Mouse (Mus musculus): ENCODE data around the gene Enox1. TPM values are rescaled to one million over a fixed set of nuclear protein-coding genes. Genes with fewer than 3 reads are reported as not detected.
A peak's percentile ranks its signal among the peaks of the same experiment; 100 is the strongest.

Enox1 gene
- total RNA-seq, 2 experiments from 2014 or later, result 52.0 to 52.2 TPM

DNA sequence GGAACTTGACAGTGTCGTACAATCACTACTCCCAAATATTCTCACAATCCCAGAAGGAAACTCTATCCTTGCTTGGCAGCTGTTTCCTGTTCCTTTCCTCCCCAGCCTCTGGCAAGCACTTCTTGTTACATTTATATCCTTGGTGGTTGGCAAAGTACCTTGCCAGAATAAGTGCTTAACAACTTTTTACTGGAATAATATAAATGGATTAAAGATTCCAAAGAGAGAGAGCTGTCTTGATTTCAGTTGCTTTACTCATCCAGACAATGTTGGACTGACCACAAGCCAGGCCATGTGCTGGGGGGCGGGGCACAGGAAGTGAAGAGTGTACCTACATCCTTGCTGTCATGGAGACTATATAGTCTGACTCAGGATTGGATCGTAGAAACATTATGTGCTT lies 189.7 kb downstream of the Enox1 start:
- intact Hi-C loops (cut with DNase I), result loop anchor here (5.0 kb wide), 1 partner anchor 189 kb away; the partner anchor contains the start of gene Enox1
- no peak for TF ChIP-seq CTCF (IDR thresholded peaks at IDR 0.05)
- Histone ChIP-seq H3K27ac (no peak overlapping the region), H3K4me3 (no peak overlapping the region)
- DNase-seq (ENCODE audit: extremely low spot score in 1 of 2, low spot score in 2 of 2), result no peak

DNA sequence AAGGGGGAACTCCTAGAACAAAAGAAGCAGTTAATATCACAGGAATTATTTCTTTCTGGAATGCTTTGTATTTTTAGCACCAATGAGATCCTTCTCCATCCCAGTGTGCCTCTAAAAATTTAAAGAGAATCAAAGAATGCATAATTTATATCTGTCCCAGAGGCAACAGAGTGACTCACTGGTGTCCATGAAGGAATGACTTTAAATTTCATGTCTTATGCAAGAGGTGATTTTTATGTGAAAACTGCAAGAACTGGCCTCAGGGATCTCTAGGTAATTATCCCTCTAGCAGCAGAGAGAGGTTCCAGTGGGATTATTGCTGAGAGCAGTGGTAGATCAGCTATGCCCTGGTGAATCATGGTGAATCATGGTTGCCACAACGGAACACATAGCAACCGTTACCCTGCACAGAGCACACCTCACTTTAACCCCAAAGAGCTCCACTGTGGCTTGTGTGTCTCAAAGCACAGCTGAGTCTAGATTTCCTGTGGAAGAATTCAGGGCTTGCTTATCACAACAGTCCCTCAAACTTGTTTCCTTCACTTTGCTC lies 195.3 kb downstream of the Enox1 start:
- TF ChIP-seq CTCF (IDR thresholded peaks at IDR 0.05), result no peak
- intact Hi-C loops (cut with DNase I), result no loop called here
- DNase-seq (ENCODE audit: extremely low spot score in 1 of 2, low spot score in 2 of 2), result no peak
- H3K4me3 ChIP-seq, result no peak overlapping the region
- peak overlapping the region; percentile 3; the same call in 1 of the 2 replicates for H3K27ac ChIP-seq

DNA sequence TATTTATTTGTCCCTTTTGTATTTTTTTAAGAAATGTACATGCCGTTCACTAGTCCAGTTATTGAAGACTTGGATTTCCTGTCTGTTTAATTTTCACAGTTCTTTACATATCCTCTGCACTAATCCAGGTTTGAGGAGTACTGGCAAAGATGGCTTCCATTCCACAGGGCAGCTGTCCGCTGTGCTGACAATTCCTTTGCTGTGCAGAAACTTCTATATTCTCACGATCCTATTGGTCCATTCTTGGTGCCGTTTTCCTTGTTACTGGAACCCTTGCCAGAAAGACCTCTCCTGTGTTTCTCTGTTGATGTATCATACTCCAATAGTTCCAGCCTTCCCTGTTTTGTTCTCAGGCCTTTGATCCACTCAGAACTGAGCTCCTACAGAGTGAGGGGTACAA lies 206.1 kb downstream of the Enox1 start:
- intact Hi-C loops (cut with DNase I), result no loop called here

DNA sequence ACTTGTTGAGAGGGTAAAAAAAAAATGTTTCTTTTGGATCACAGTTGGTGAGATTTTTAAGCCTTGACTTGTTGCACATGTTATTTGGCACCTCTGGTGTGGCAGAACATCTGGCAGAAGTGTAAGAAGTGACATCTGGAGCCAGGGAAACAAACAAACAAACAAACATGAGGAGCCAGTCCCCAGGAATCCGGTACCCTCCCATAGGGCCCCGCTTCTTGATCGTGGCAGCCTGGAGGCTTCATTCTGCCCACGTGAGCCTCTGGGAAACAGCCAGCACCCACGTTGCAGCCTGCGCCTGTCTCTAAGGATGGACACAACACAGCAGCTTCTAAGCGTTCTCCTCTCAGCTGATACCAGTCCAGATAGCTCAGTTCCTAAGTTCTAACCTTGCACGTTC lies 211.8 kb downstream of the Enox1 start:
- TF ChIP-seq CTCF (IDR thresholded peaks at IDR 0.05), result no peak
- no peak overlapping the region for H3K27ac ChIP-seq
- DNase-seq (ENCODE audit: extremely low spot score in 1 of 2, low spot score in 2 of 2), result peak; percentile 12 to 19
- intact Hi-C loops (cut with DNase I), result no loop called here
- H3K4me3 ChIP-seq, result no peak overlapping the region

More for the DNA sequence above, 206.1 kb downstream of the Enox1 start:
- Histone ChIP-seq H3K4me3 (no peak overlapping the region), H3K27ac (no peak overlapping the region)
- TF ChIP-seq CTCF (IDR thresholded peaks at IDR 0.05), result no peak
- peak in 1 of 2 experiments; percentile 8 for DNase-seq (ENCODE audit: extremely low spot score in 1 of 2, low spot score in 2 of 2)

DNA sequence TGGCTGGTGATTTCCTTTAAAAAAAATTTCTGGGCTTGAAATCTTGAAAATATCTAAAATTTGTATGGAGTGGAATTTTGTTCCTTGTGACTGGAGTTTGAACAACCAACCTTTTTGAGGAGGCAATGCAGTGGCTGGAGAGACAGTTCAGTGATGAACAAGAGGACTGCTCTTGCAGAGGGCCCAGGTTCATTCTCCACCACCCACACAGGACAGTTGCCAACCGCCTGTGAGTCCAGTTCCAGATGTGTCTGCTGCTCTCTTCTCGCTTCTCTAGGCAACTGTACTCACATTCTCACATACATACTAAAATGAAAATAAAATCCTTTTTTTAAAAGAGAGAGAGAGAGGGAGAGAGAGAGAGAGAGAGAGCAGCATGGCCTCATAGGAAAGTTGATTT lies 212.5 kb downstream of the Enox1 start:
- Histone ChIP-seq H3K4me3 (no peak overlapping the region), H3K27ac (no peak overlapping the region)
- DNase-seq (ENCODE audit: extremely low spot score in 1 of 2, low spot score in 2 of 2), result peak; percentile 6
- no peak for TF ChIP-seq CTCF (IDR thresholded peaks at IDR 0.05)
- intact Hi-C loops (cut with DNase I), result no loop called here

DNA sequence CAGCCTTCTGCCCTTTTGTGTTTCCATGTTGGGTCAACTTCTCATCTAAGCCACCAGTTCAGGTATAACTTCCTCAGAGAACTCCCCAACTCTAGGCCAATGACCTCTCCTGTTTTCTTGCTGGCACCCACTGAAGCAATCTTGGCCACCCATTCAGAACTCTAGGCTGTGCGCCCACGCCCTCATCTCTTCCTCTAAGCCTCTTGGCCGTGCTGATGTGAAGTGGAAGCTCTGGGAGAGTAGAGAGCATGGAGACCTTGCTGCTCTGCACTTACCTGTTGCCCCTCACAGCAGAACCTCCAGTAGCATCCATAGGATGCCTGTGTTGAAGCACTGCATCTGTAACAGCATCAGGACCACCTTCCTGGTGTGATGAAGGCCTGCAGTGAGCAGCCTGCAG lies 214.0 kb downstream of the Enox1 start:
- no peak overlapping the region for H3K27ac ChIP-seq
- intact Hi-C loops (cut with DNase I), result no loop called here
- peak; percentile 6 to 7 for DNase-seq (ENCODE audit: extremely low spot score in 1 of 2, low spot score in 2 of 2)
- TF ChIP-seq CTCF (IDR thresholded peaks at IDR 0.05), result no peak
- H3K4me3 ChIP-seq, result no peak overlapping the region

DNA sequence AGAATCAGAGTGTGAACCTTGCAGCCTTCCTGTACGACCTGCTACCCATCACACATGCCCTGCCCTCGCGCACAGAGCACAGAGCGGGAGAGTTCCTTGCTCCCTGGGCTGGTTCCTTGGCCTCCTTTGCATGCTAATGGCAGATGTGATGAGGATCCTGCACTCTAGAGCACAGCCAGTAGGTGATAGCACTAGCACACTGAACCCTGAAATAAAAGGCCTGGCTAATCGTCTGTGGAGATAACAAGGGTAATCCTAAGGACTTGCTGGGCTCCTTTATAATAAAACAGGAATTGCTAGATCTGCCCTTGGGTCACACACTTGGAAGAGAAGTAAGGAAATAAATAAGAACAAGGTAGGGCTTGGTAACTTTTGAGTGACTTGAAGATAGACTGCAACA lies 215.4 kb downstream of the Enox1 start:
- peak; percentile 2 to 3 for DNase-seq (ENCODE audit: extremely low spot score in 1 of 2, low spot score in 2 of 2)
- H3K27ac ChIP-seq, result no peak overlapping the region
- TF ChIP-seq CTCF (IDR thresholded peaks at IDR 0.05), result no peak
- intact Hi-C loops (cut with DNase I), result no loop called here
- H3K4me3 ChIP-seq, result no peak overlapping the region

DNA sequence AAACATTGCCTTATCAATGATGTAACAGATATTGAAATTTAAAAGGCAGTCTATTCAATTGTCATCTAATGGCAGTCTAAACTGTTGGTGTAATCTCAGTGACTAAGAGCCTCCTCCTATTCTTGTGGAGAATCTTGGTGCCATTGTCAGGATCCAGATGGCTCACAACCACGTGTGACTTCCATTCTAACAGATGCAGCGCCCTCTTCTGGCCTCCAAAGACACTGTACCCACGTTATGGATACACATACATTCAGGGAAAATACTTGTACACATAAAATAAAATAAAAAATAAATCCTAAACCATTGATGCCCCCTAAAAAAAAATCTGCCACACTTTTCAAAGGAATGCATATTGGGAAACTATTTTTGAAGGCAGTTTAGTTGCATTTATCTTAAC lies 216.6 kb downstream of the Enox1 start:
- TF ChIP-seq CTCF (IDR thresholded peaks at IDR 0.05), result peak; percentile 32
- H3K27ac ChIP-seq, result no peak overlapping the region
- H3K4me3 ChIP-seq, result no peak overlapping the region
- intact Hi-C loops (cut with DNase I), result no loop called here
- DNase-seq (ENCODE audit: extremely low spot score in 1 of 2, low spot score in 2 of 2), result peak; percentile 5

DNA sequence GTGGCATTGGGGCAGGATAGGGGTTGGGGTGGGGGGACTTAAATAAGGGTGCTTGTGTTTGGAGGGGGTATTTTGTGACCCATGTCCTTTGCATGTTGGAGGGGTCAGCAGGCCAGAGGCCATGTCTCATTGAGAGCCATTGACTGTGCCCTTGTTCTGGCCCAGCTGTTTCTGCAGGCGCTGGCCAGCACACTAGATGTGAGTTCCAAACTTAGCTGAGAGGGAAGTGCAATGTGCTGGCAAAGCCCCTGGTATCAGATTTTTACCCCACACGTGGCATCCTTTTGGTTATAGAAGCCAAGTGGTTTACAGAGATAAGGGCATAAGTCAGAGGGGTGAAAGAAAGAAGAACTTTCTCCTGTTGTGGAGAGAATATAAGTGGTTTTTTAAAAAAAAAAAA lies 218.5 kb downstream of the Enox1 start:
- Histone ChIP-seq H3K27ac (no peak overlapping the region), H3K4me3 (no peak overlapping the region)
- intact Hi-C loops (cut with DNase I), result no loop called here
- TF ChIP-seq CTCF (IDR thresholded peaks at IDR 0.05), result no peak
- DNase-seq (ENCODE audit: extremely low spot score in 1 of 2, low spot score in 2 of 2), result peak in 1 of 2 experiments; percentile 5

DNA sequence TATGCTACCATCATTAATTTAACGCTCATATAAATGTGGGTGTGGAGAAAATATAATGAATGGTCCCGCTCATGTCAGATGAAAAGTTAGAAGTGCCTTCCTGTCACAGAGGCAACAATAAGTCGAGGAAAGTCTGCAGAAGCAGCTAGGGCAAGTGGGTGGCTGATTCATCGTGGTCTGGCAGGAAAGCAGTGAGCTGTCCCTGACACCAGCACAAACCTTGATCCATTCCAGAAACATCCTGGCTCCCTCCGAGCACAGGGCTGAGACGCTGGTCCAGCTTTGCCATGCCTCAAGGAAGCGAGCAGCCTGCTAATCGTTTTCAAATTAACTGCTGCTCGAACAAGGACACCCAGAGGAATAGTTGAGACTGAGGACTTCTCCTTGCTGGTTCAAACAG lies 219.1 kb downstream of the Enox1 start:
- Histone ChIP-seq H3K27ac (no peak overlapping the region), H3K4me3 (no peak overlapping the region)
- intact Hi-C loops (cut with DNase I), result no loop called here
- peak in 1 of 2 experiments; percentile 43 for DNase-seq (ENCODE audit: extremely low spot score in 1 of 2, low spot score in 2 of 2)
- no peak for TF ChIP-seq CTCF (IDR thresholded peaks at IDR 0.05)

DNA sequence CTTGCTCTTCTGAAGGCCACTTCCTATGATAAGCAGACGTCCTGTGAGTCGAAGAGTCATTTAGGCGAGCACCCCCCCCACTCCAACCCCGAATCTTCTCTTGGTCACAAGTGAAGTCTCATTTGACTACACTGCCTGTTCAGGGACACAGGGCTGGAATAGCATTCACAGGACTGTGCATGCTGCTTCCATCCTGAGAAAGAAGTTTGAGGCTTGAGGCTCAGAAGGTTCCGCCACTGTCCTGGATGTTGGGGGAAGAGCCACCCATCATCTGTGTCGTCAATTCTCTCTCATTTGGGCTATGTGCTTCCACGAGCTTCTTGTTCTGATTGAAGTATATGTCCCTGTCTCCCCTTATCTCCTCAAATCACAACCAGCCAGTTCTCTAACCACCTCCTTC lies 220.2 kb downstream of the Enox1 start:
- Histone ChIP-seq H3K27ac (no peak overlapping the region), H3K4me3 (no peak overlapping the region)
- peak in 1 of 2 experiments; percentile 3 for DNase-seq (ENCODE audit: extremely low spot score in 1 of 2, low spot score in 2 of 2)
- intact Hi-C loops (cut with DNase I), result no loop called here
- TF ChIP-seq CTCF (IDR thresholded peaks at IDR 0.05), result no peak

DNA sequence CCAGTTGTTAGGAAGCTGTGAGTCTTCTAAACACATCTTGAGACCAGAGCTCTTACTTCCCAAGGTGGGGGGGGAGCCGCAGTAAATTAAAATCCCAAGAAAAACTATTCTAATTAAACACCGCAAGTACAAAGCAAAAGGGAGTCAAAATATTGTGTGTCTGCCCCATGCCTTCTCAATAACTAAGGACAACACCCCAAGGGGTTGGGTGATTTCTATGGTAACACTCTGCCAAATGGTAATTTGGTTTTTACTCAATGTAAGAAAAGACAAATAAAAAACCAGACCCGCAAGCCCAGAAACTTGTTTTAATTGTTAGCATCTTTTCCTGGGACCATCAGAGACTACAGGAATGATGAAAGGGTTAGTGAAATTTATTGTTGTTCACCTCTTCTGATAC lies 220.9 kb downstream of the Enox1 start:
- no peak overlapping the region for H3K27ac ChIP-seq
- H3K4me3 ChIP-seq, result no peak overlapping the region
- intact Hi-C loops (cut with DNase I), result no loop called here
- peak in 1 of 2 experiments; percentile 4 for DNase-seq (ENCODE audit: extremely low spot score in 1 of 2, low spot score in 2 of 2)
- TF ChIP-seq CTCF (IDR thresholded peaks at IDR 0.05), result no peak

DNA sequence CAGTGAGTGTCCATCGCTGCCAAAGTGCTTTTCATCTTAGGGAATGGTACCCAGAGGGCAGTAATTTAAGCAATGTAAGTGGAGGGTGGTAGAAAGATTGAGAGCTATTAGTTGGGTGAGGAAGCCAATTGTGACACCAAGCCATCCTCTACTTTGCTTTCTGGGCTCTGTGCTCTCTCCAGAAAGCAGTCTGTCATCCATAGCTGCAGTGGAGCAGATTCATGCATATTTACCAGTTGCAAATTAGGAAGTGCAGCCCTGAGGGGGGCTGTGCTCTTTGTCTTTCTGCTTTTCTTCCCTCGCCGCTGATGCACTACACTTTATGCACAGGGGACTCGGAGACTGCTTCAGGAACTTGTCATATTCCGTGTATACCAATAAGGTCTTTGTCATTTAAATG lies 221.3 kb downstream of the Enox1 start:
- H3K27ac ChIP-seq, result no peak overlapping the region
- no peak overlapping the region for H3K4me3 ChIP-seq
- intact Hi-C loops (cut with DNase I), result no loop called here
- DNase-seq (ENCODE audit: extremely low spot score in 1 of 2, low spot score in 2 of 2), result peak in 1 of 2 experiments; percentile 8
- no peak for TF ChIP-seq CTCF (IDR thresholded peaks at IDR 0.05)

Data from left cerebral cortex, adult 2 months (tissue).